In the genomic region with DNA sequence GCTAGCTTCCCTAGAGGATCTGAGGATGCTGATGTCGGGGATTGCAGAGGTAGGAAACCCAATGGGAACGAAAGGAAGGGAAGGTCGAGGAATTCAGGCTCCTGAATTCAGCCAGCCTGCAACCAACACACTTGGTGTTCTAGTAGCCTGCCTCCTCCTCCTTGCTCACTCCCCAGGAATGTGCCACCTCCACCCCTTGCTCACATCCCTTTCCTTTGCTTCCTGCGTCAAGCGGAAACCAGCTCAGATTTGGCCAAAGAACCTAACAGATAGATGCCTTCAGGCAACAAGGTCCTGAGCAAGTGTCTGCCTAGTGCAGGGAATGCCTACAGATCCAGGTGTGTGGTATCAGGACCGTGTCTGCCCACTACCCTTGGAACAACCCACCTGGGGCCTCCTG, we compare ENCODE assay signal across 14 mouse cellular contexts. TPM values are rescaled to one million over a fixed set of nuclear protein-coding genes. Genes with fewer than 3 reads are reported as not detected.
DNase-seq lines count a peak whose midpoint lies in the region; ATAC-seq and TF ChIP-seq lines count a peak whose summit lies in the region.
"Had no signal": no experiment of that assay in that cellular context is flagged by ENCODE, and none has a peak within 500 bp of the region (broad histone marks: within the 10 kb centered on the region; RNA-seq: fewer than 3 reads in every experiment).

No protein-coding gene starts in this region.

- peaks cover 80% of the 10 kb centered on the region for H3K4me1 ChIP-seq in embryonic facial prominence, embryonic 10.5 days
- H3K4me1 ChIP-seq in hindbrain, postnatal 0 days (ENCODE audit: insufficient read depth, low read length): peaks cover 16% of the 10 kb centered on the region
- H3K4me1 ChIP-seq in midbrain, embryonic 10.5 days: peaks cover 95% of the 10 kb centered on the region

- WGBS in embryonic facial prominence, embryonic 10.5 days: 61% methylated on average over 6 of the region's 6 CpGs
- WGBS in hindbrain, postnatal 0 days: 71% methylated on average over 6 of the region's 6 CpGs
- 63% methylated on average over 6 of the region's 6 CpGs for WGBS in midbrain, embryonic 10.5 days

- ATAC-seq in hindbrain, postnatal 0 days: no peak
- ATAC-seq: activated CD4-positive, CD25-positive, alpha-beta regulatory T cell, adult 4 months had no signal

- H3K27ac ChIP-seq in gastrocnemius, adult 2 months: peak overlapping the region; percentile 86
- peak overlapping the region; percentile 77 for H3K27ac ChIP-seq in embryonic facial prominence, embryonic 10.5 days (replicated peaks)
- H3K27ac ChIP-seq in hindbrain, postnatal 0 days: peak overlapping the region; percentile 81; the same call in 1 of the 2 replicates
- peak overlapping the region; percentile 96 for H3K27ac ChIP-seq in midbrain, embryonic 10.5 days (replicated peaks)

- H3K36me3 ChIP-seq in embryonic facial prominence, embryonic 10.5 days (replicated peaks): no peaks in the 10 kb centered on the region
- H3K36me3 ChIP-seq in hindbrain, postnatal 0 days (ENCODE audit: insufficient read depth, low read length): no peaks in the 10 kb centered on the region
- no peaks in the 10 kb centered on the region for H3K36me3 ChIP-seq in midbrain, embryonic 10.5 days
- H3K36me3 ChIP-seq: liver, embryonic 15.5 days had no signal

- no peak overlapping the region for H3K9ac ChIP-seq in hindbrain, postnatal 0 days (replicated peaks; ENCODE audit: low read length)
- H3K9ac ChIP-seq: liver, embryonic 15.5 days had no signal

- H3K4me2 ChIP-seq in hindbrain, postnatal 0 days (ENCODE audit: low read depth, low read length): no peak overlapping the region
- H3K4me2 ChIP-seq: liver, embryonic 15.5 days had no signal

- DNase-seq in gastrocnemius, adult 2 months: no peak
- DNase-seq in gastrocnemius, postnatal 10 days: no peak
- no peak for DNase-seq in embryonic facial prominence, embryonic 10.5 days (ENCODE audit: low spot score)
- no peak for DNase-seq in hindbrain, postnatal 0 days (ENCODE audit: low spot score)
- no peak for DNase-seq in midbrain, embryonic 10.5 days (ENCODE audit: low spot score)
- no peak for DNase-seq in urinary bladder, postnatal 10 days (ENCODE audit: low spot score)
- DNase-seq in frontal cortex, postnatal 14 days (ENCODE audit: low spot score in 2 of 2): no peak
- no peak for DNase-seq in natural killer cell, adult 2 months (ENCODE audit: low spot score in 2 of 2)
- DNase-seq: B cell, adult 2 months; cerebellum, postnatal 36 days had no signal

- intact Hi-C loops in gastrocnemius, adult 2 months (cut with DNase I): no loop called here

- no peak for TF ChIP-seq CTCF in gastrocnemius, adult 2 months (IDR thresholded peaks at IDR 0.05)
- TF ChIP-seq CTCF in hindbrain, postnatal 0 days (IDR thresholded peaks at IDR 0.05; ENCODE audit: low read depth): no peak

- no peaks in the 10 kb centered on the region for H3K9me3 ChIP-seq in embryonic facial prominence, embryonic 10.5 days
- H3K9me3 ChIP-seq in hindbrain, postnatal 0 days (ENCODE audit: low read length): no peaks in the 10 kb centered on the region
- no peaks in the 10 kb centered on the region for H3K9me3 ChIP-seq in midbrain, embryonic 10.5 days (replicated peaks)
- H3K9me3 ChIP-seq: liver, embryonic 15.5 days had no signal

- H3K27me3 ChIP-seq in embryonic facial prominence, embryonic 10.5 days (replicated peaks; ENCODE audit: low read depth, poor library complexity, severe bottlenecking): peaks cover 61% of the 10 kb centered on the region
- no peaks in the 10 kb centered on the region for H3K27me3 ChIP-seq in hindbrain, postnatal 0 days (ENCODE audit: insufficient read depth, low read length)
- H3K27me3 ChIP-seq in midbrain, embryonic 10.5 days (ENCODE audit: low read depth, poor library complexity, severe bottlenecking): peaks cover 44% of the 10 kb centered on the region

- H3K4me3 ChIP-seq in gastrocnemius, adult 2 months: peak overlapping the region; percentile 60
- H3K4me3 ChIP-seq in embryonic facial prominence, embryonic 10.5 days: peak overlapping the region; percentile 39; the same call in 1 of the 2 replicates
- no peak overlapping the region for H3K4me3 ChIP-seq in hindbrain, postnatal 0 days (ENCODE audit: low read length)
- peak overlapping the region; percentile 90 for H3K4me3 ChIP-seq in midbrain, embryonic 10.5 days
- H3K4me3 ChIP-seq: liver, embryonic 15.5 days had no signal

RNA-seq across cellular contexts. Expression of a gene that starts 4.0 kb away (rescaled TPM):
- 1 to 10 TPM; 4.0 to 5.2 TPM for total RNA-seq in gastrocnemius, adult 2 months (2021)
- 10 to 100 TPM; 14.9 to 17.4 TPM for total RNA-seq in gastrocnemius, postnatal 10 days (2021)
- 19.8 and 26.6 TPM in 2 replicates for polyA plus RNA-seq in embryonic facial prominence, embryonic 10.5 days (2016; fragmentation: Nextera tagmentation; extraction: Ambion mirVana)
- total RNA-seq in hindbrain, postnatal 0 days (2014; rRNA removed): 50.8 and 58.0 TPM in 2 replicates
- 14.2 and 14.7 TPM in 2 replicates for polyA plus RNA-seq in hindbrain, postnatal 0 days (2015; fragmentation: Nextera tagmentation; extraction: Ambion mirVana)
- polyA plus RNA-seq in midbrain, embryonic 10.5 days (2016; fragmentation: Nextera tagmentation; extraction: Ambion mirVana): 65.8 and 74.1 TPM in 2 replicates

RNA-seq across cellular contexts. Expression of a gene that starts 20.1 kb away (rescaled TPM):
- 1 to 10 TPM in 1 of 2 experiments, under 1 TPM in 1; 0.59 to 1.0 TPM for total RNA-seq in gastrocnemius, adult 2 months (2021)
- 1 to 10 TPM; 1.9 to 2.9 TPM for total RNA-seq in gastrocnemius, postnatal 10 days (2021)
- 2.2 and 2.4 TPM in 2 replicates for polyA plus RNA-seq in embryonic facial prominence, embryonic 10.5 days (2016; fragmentation: Nextera tagmentation; extraction: Ambion mirVana)
- 4.0 and 4.7 TPM in 2 replicates for total RNA-seq in hindbrain, postnatal 0 days (2014; rRNA removed)
- polyA plus RNA-seq in hindbrain, postnatal 0 days (2015; fragmentation: Nextera tagmentation; extraction: Ambion mirVana): 1.2 and 1.9 TPM in 2 replicates
- polyA plus RNA-seq in midbrain, embryonic 10.5 days (2016; fragmentation: Nextera tagmentation; extraction: Ambion mirVana): 1.3 and 1.9 TPM in 2 replicates

RNA-seq across cellular contexts. Expression of a gene that starts 34.7 kb away (rescaled TPM):
- 10 to 100 TPM; 22.3 to 23.1 TPM for total RNA-seq in gastrocnemius, adult 2 months (2021)
- 10 to 100 TPM; 31.1 to 40.5 TPM for total RNA-seq in gastrocnemius, postnatal 10 days (2021)
- polyA plus RNA-seq in embryonic facial prominence, embryonic 10.5 days (2016; fragmentation: Nextera tagmentation; extraction: Ambion mirVana): 124 and 125 TPM in 2 replicates
- 90.3 and 117 TPM in 2 replicates for total RNA-seq in hindbrain, postnatal 0 days (2014; rRNA removed)
- polyA plus RNA-seq in hindbrain, postnatal 0 days (2015; fragmentation: Nextera tagmentation; extraction: Ambion mirVana): 82.0 and 82.8 TPM in 2 replicates
- 131 and 140 TPM in 2 replicates for polyA plus RNA-seq in midbrain, embryonic 10.5 days (2016; fragmentation: Nextera tagmentation; extraction: Ambion mirVana)

RNA-seq across cellular contexts. Expression of a gene that starts 37.9 kb away (rescaled TPM):
- not detected for total RNA-seq in gastrocnemius, adult 2 months (2021)
- total RNA-seq in gastrocnemius, postnatal 10 days (2021): not detected
- polyA plus RNA-seq in embryonic facial prominence, embryonic 10.5 days (2016; fragmentation: Nextera tagmentation; extraction: Ambion mirVana): not detected in 2 replicates
- total RNA-seq in hindbrain, postnatal 0 days (2014; rRNA removed): not detected in 2 replicates
- polyA plus RNA-seq in hindbrain, postnatal 0 days (2015; fragmentation: Nextera tagmentation; extraction: Ambion mirVana): not detected in 2 replicates
- polyA plus RNA-seq in midbrain, embryonic 10.5 days (2016; fragmentation: Nextera tagmentation; extraction: Ambion mirVana): not detected in 2 replicates
- polyA plus RNA-seq: activated CD4-positive, CD25-positive, alpha-beta regulatory T cell, adult 4 months; heart, embryonic 14.5 days; liver, embryonic 15.5 days; spleen, adult 2 months had no signal

RNA-seq across cellular contexts. Expression of a gene that starts 42.0 kb away (rescaled TPM):
- total RNA-seq in gastrocnemius, adult 2 months (2021): not detected
- not detected for total RNA-seq in gastrocnemius, postnatal 10 days (2021)
- polyA plus RNA-seq in embryonic facial prominence, embryonic 10.5 days (2016; fragmentation: Nextera tagmentation; extraction: Ambion mirVana): 0.74 and 1.4 TPM in 2 replicates
- not detected in 2 replicates for total RNA-seq in hindbrain, postnatal 0 days (2014; rRNA removed)
- 0.42 TPM in 1 of 2 replicates, not detected in the other for polyA plus RNA-seq in hindbrain, postnatal 0 days (2015; fragmentation: Nextera tagmentation; extraction: Ambion mirVana)
- 0.62 TPM in 1 of 2 replicates, not detected in the other for polyA plus RNA-seq in midbrain, embryonic 10.5 days (2016; fragmentation: Nextera tagmentation; extraction: Ambion mirVana)
- polyA plus RNA-seq: activated CD4-positive, CD25-positive, alpha-beta regulatory T cell, adult 4 months had no signal
